Mouse (Mus musculus): ENCODE measurements at regions not wholly inside any gene's neighbourhood (a gene's known extent, or its start where the extent isn't known, plus 50 kb on each side); places are given as distances from the start of the nearest gene placed in this dataset.

DNA sequence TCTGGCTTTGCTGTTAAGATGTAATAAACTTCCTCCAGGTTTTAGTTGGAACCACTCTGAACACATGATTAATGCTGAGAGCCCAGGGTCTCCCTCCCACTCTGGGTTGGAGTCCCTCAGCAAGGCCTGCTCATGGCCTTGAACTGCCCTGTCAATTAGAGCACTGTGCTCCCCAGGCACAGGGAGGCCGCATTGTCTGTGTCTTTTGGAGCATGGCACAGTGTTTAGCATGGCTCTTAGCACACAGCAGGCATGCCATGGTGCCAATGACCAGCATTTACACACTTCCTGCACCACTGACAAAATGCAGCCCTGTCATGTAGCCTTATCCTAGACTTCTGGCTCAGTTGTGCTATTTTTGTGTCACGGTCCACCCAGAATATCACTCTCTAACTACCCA lies 398.2 kb upstream of the Mmadhc start:
- DNase-seq (ENCODE audit: low read depth, low spot score), result no peak

DNA sequence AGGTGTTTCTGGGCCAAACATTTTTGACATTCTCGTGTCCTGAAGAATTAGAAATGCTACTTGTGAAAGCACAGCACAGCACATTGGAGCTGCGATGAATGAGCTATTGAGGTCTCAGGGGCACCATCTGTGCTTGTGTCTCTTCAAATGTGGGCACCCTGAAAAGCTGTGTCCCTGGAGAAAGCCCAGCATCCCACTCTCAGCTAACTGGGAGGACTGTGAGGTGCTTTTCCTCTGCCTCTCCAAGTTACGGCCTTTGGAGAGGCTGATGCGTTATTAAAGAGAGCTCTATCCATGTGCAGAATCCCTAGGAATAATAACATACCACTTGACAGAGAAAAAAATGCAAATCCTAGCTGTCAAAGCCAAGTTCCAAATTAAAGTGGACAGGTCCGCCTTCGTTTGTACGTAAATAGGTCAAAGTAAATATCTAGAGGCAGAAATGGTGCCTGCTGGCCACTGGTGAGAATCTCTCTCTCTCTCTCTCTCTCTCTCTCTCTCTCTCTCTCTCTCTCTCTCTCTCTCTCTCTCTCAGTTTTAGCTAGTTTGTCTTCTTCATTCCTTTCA lies 397.3 kb upstream of the Mmadhc start:
- no peak for DNase-seq (ENCODE audit: low read depth, low spot score)

DNA sequence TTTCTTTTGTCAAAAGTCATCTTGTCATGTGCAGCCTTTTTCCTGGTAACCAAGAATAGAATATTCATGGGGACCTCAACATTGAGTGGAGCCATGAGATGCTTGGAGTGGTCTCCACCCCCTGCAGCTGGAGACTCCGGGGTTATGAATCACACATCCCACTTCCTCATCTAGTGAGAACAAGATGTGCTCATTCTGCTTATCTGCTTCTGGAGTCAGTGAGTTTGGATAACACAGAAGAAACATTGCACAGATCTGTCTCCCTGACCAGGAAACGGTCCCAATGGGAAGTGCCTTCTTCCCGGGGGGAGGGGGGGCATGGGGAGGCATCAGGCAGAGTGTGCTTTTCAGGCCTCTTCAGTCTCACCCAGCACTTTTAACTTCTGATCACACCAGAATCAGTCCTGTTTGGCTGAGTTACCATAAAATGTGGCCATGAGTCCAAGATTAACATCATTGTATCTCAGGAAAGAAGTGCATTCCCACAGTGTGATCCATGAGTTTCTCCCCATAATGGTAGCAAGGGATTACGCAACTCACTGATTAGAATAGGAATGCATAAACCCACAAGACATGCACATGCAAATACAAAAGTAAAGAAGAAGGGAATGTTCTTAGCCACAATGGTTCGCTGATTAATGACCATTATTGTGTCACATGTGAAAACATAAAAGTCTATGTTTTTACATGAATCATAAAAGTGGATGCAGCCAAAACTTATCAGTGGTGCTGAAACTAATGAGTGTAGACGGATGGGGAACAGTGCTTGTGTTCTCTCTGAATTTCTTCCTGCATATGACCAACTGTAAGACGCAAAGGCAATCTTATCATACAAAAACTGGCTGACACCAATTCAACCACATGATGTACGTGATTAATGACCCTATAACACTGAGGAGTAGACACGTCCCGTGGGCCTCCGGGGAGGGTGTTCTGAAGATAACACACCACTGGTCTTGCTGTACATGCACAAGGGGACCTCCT lies 393.8 kb upstream of the Mmadhc start:
- DNase-seq (ENCODE audit: low read depth, low spot score), result no peak

DNA sequence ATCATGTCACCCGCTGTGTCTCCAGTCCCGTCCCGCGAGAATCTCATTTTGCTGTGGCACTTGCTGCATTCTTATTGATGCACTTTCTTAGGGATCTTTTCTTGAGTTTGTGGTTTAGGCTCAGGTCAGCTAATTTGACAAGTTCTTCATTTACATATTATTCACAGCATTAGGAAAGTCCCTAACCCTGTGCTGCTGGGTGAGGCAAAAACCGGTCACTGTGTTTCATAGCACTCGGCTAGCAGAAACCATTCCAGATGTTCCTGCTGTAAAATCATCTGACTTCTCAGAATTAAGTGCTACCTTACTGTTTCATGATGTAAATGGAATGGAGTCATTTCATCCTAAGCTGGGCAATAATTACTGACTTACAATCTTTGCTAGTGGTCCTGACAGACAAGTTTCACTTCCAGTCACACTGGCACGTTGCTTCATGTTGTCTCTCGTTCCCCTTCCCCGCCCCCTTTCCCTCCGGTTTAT lies 391.1 kb upstream of the Mmadhc start:
- DNase-seq (ENCODE audit: low read depth, low spot score), result no peak

DNA sequence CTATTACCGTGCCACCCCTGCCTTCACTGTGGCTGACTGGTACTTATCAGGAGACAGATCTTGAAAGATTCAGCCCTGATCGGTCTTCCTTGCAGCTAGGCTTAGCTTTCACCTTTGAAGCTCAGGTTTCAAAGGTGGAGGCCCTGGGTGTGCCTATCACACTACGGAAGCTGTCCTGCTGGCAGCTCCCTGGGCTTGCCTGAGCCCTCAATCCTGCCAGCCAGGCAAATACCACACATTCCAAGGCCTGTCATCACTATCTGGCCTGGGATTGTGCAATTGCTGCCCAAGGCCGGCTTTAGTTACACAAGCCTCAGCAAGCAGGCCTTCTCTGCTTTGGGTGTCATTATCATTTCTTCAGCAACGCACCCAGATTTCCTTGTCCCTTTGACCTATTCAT lies 390.6 kb upstream of the Mmadhc start:
- peak; percentile 87 for DNase-seq (ENCODE audit: low read depth, low spot score)

DNA sequence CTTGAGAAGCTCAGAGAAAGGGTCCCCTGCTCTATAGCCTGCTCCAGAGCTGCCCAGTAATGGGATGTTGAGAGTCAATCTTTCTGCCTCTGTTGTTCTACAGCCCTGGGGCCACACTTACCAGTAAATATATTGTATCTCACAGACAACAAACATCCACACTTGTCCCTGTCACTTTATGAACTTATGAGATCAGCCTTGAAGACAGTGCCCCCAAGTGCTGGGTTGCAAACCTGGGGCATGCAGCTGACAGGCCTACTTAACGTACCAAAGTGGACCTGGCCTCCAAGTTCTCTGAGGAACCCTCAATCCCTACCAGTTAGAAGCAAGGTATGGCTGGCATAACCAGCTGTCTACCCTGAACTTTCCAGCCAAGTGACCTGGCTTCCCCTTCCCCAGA lies 380.9 kb upstream of the Mmadhc start:
- no peak for DNase-seq (ENCODE audit: low read depth, low spot score)

DNA sequence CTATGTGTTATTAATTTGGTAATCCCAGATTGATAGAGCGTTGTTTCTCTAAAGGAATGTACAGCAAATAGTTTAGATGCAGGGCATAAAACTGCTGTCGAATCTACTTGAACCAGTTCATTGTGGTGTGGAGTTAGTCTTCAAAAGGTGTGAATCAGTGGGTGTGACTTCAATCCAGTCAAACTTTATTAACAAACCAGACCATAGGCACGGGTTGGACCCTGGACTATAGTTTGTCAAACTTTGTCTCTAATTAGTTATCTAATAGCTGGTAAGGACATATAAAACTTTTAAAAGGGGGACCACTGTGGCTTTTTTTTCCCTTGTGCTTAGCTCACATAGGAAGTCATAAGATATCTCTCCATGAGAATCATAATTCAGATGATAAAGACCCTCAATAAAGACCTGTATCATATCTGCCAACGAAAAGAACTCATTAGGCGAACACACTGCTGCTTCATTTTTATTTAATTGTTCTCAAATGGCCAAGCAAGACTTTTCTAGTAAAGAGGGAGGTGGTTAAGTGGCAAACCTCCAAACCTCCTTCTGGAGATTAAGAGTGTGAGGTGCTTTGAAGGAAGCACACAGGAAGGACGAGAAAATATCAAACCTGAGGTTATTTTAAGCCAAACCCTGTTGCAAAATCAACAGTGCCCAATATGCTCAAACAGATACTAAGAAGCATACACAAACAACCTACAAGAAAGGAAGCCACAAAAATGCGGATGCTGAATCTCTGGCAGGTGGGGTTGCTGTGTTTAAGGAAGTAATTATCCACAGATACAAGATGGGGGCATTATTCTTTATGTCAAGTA lies 379.3 kb upstream of the Mmadhc start:
- DNase-seq (ENCODE audit: low read depth, low spot score), result no peak

DNA sequence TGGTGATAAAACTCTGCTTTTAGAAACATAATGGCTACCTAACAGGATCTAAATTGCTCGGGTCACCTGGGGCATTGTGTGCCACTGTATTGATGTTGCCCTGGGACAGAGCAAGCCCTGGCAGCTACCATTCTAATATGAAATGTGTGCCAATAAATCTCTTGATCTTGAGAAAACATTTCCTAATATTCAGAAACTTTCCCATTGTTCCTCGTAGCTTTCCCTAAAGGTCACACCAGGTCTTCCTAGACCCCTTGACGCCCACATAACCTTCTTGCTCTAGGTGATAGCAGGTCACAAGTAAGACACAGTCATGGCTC lies 378.2 kb upstream of the Mmadhc start:
- no peak for DNase-seq (ENCODE audit: low read depth, low spot score)

DNA sequence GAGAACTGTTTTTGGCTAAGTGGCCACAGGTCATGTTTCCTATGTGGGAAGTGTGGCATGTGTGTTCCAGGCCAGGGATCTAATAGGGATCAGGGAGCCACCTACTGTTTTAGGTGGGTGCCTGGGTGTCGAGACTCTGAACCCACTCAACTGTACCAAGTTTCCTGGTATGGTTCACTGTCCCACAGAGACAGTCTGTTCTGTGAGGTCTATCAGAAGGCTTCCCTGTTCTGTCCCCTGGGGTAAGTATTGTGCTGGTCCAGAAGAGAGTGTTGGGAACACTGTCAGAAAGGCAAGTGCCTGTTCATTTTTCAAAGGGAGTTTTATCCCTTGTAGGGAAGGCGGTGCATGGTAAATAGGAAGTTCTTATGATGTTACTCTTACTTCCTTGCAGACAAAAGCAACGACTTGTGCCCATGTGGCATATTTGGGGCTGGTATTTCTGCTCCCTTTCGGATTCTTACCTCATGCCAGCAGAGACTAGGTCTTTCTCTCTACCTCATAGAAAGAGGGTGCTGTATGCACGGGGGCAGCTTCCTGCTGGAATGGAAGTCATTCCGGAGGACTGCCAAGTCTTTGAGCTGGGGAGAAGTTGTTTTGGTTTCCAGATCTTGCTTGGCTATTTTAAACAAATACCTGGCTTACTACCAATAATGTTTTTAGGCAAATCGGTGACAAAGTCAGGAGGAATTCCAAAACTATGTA lies 377.7 kb upstream of the Mmadhc start:
- no peak for DNase-seq (ENCODE audit: low read depth, low spot score)

DNA sequence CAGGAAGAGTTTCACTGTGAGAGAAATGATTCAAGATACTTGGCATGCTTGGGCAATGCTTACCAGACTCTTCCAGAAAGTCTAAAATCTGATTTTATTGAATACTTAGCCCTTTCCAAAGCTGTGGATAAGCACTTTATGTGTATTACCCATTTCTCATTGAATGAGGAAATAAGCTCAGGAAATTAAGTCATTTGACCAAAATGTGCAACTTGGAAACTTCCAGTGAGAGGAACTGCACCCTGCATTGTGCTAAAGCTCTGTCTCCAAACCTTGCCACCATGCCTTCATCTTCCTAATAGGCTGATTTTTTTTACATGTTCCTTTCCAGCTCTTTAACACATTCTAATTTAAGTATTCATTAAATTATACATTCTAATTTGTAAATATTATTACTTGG lies 372.7 kb upstream of the Mmadhc start:
- no peak for DNase-seq (ENCODE audit: low read depth, low spot score)

DNA sequence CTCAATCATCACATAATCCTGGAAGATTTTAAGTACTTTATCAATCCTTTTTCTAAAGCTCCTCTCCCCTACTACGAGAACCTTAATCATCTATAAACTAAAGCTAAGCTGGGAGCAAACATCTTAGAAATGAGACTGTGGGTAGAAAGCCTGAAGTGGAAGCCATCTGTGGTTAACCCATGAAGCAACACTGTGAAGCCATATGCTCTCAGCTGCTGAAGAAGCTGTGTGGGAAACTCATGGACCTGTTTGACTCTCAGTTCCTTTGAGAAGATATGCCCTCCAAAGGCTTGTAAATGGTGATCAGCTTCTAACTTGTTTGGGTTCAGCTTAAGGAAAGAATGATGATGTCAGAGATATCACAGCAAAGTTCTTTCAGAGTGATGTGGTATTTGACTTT lies 372.2 kb upstream of the Mmadhc start:
- DNase-seq (ENCODE audit: low read depth, low spot score), result no peak

DNA sequence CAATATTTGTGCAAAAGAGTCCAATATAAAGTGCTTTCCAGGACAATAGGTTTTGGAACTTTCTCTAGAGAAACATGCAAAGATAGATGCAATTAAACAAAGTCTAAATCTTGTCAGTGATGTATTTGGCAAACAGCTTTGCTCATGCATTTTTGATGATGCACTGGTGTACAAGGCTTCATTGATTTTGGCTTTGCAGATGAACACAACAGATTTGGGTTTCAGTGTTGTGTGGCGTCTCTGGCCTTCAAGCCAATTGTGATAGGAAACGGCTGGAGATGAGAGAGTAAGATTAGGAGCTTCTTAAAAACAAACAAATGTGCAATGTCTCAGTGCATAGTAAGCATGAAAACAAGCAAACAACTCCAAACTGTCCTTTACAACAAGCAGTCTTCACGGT lies 370.6 kb upstream of the Mmadhc start:
- no peak for DNase-seq (ENCODE audit: low read depth, low spot score)

DNA sequence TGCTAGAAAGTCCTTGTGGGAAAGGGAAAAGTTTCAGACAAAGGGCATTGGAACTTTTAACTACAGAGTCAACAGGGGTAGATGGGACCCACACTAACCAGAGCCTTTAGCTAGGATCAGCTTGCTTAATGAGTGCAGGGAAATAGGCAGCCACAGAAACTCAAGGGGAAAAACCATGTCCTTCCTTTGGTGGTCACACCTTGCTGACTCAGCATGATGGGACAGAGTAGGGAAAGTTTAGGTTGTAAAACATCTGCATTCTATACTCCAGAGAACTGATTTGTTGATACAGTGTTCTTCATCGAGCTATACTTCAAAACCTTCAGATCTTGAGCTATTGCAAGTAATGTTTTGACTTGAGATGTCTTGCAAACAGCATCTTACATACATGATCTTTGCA lies 365.9 kb upstream of the Mmadhc start:
- no peak for DNase-seq (ENCODE audit: low read depth, low spot score)

DNA sequence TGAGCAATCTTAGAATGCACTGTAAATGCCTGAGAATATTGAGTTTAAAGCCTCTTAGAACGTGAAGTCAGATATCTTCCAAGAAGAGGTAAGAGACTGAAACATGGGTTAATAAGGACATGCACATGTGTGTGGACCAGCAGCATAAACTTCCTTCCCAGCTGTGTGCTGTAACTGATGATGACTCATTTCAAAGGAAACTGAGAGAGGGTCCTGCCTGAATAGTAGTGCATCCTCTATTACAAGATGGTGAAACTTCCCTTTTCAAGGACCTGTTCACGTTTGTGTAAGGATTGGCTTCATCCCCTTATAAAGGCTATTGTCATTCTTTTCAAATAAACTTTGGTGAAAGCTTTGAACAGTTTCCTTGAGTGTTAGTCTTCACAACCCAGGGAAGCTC lies 363.4 kb upstream of the Mmadhc start:
- no peak for DNase-seq (ENCODE audit: low read depth, low spot score)

DNA sequence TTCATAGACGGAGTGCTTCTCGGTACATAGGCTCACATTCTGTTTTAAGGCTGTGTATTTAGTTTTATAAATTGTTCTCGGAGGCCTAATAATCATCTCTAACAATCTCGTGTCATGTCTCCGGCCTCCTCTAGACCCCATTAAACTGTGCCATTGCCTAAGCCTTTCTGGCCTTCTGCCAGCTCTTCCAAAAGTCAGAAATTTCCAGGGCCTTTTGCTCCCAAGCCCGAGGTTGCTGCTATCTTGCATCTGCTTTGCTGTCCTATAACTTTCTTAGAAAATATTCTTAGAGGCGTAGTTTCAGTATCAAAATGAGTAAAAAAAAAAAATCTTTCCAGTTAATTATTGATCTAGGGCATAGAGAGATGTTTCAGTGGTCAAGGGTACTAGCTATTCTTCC lies 361.2 kb upstream of the Mmadhc start:
- DNase-seq (ENCODE audit: low read depth, low spot score), result no peak

DNA sequence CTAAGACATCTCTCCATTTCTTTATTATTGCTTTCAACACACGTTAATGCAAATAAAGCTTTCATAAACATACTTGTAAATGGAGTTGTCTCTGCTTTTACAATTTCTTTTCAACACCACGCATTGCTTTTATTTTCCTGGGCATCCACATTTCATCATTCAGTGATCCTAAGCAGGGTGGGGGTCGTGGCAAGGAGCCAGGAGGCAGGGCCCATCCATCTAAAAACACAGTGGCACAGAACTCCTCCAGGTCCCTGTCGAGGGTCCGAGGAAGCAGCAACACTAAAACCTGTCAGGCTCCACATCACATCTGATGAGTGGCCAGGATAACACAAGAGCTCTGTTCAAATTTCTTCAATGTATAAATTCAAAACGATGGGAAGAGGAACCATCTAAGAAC lies 359.8 kb upstream of the Mmadhc start:
- no peak for DNase-seq (ENCODE audit: low read depth, low spot score)

DNA sequence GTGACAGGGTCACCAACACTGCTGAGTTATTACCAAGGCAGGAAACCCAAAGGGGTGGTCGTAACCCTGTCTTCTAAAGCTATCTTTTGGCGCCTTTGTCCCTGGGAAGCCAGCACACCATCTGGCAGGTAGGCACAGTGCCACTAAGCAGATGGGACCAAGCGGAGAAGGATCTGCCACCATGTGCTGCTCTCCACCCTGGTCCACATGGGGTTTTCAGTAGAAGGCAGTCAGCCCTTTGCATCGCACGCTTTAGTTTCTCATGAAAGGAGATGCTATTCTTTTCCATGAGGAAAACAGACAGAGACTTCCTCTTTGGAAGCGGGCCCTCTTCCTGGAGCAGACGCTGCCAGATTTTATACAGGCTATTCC lies 358.3 kb upstream of the Mmadhc start:
- DNase-seq (ENCODE audit: low read depth, low spot score), result no peak

DNA sequence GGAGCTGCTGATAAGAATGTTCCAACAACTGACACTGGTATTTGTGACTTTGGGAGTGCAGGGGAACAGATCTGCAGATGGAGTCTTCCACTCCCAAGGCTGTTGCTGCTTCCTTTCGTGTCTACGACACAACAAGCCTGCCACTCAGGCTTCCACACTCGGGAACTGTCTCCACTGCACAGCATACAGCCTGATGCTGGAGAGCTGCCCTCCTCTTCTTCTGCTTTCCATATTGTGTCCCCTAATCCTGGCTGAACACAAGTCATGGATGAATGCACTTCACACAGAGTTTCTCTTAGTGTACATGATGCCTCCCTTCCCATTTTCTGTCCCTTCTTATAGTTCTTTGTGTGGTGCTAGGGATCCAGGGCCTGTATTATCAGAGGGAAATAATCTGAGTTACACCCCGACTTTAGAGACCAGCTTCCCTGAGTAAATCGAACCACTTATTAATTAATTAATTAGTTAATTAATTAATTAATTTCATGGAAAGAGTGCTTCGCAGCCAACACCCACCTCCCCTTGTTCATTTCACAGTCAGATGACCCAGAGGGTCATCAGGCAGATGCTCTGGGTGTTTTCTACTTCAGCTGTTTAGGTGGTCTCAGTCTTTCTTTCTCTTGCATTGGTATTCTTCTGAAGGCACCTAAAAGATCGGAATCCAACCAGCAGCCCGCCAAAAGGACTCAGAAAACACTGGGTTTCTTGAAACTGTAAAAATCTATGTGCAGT lies 357.8 kb upstream of the Mmadhc start:
- DNase-seq (ENCODE audit: low read depth, low spot score), result no peak

DNA sequence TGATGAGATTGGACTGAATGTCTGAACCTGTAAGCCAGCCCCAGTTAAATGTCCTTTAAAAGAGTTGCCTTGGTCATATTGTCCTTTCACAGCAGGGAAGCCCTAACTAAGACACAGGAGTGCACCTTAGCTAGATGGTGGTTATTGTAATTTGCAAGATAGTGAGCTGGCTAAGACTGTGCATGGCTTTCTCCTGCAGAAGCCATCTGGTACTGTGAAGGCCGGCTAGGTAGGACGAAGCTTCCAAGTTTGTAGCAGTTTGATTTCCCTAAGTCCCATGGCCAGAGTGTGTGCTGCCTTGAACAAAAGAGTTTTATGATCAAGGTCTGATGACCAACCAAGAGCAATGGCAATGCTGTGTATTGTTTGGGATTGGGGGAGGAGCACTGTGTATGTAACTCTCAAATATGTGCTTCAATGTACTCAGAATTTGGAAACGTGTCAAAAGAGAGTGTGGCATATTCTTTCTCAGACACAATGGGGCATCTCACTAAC lies 356.6 kb upstream of the Mmadhc start:
- peak; percentile 14 for DNase-seq (ENCODE audit: low read depth, low spot score)

DNA sequence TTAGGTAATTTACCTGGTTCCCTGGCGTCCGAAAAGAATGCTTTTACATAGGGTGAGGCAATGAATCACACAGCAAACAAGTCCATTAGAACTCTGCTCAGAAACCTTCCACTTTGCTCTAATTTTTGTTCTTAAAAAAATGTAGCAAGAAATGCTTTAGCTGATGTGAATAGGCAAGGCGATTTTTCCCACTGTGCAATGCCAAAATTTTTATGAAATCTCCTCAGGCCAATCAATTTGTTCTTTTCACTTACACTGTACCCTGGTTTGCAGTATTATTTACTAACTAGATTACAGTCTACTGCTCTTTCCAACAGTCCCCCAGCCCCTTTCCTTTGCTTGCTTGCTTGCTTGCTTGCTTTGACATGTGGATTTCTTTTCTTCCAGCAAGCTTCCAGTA lies 353.1 kb upstream of the Mmadhc start:
- DNase-seq (ENCODE audit: low read depth, low spot score), result no peak

DNA sequence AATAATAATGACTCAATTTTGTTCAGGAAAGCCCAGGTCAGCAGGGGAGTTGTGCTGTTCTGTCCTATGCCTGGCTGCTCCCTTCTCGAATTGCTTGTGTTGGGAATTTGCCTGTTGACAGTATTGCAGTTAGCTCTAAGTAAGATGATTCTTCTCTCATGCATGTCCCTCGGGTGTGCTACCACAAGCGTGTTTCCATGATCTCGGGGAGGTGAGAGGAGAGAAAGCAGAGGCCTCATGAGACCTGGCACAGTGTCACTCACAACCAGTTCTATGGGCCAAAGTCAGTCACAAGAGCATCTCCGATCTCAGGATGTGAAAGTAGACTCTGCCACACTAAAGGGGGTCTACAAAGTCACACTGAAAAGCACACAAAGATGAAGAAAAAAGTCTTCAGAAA lies 346.6 kb upstream of the Mmadhc start:
- no peak for DNase-seq (ENCODE audit: low read depth, low spot score)

Measured in R1 (cell line).